Mouse (Mus musculus) kidney, postnatal 36 days (tissue): ENCODE measurements at regions not wholly inside any gene's neighbourhood (a gene's known extent, or its start where the extent isn't known, plus 50 kb on each side); places are given as distances from the start of the nearest gene placed in this dataset.
A peak's percentile ranks its signal among the peaks of the same experiment; 100 is the strongest.
"Not testable (repeated sequence)": the region's sequence is repeated elsewhere in the genome, so short reads cannot be mapped to it uniquely, and the experiment has no call there.

Experiments
- DNase-seq, 2 experiments: peaks; one replicate each; pipeline ENCODE4 v3.0.0; 2021 to 2022; ENCODE audit warnings: mixed read lengths in 2 of 2

GRCm38 (mm10) chr9:12062488-12062887 is 1157.9 kb upstream of the Cntn5 start:
- no peak for DNase-seq

DNA sequence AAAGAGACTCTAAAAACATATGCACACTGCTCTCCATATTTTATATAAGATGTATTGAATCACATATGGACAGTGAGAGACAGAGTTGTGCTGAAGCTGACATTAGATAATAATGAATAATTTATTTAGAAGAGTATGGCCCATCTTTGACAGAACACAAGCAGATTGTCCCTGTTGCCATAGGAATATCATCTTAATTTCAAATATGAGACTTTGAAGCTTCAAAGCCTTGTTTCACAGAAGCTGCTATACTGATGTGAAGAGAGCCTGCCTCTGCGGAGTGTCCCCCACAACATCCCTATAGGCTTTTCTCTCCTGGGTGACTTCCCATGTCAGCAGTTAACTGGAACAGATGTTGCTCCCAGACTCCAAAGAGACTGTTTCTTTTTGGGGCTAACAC is 1147.9 kb upstream of the Cntn5 start:
- DNase-seq, result no peak

GRCm38 (mm10) chr9:12015978-12016377 is 1111.4 kb upstream of the Cntn5 start:
- DNase-seq, result no peak

GRCm38 (mm10) chr9:11998580-11998979 is 1094.0 kb upstream of the Cntn5 start:
- no peak for DNase-seq

DNA sequence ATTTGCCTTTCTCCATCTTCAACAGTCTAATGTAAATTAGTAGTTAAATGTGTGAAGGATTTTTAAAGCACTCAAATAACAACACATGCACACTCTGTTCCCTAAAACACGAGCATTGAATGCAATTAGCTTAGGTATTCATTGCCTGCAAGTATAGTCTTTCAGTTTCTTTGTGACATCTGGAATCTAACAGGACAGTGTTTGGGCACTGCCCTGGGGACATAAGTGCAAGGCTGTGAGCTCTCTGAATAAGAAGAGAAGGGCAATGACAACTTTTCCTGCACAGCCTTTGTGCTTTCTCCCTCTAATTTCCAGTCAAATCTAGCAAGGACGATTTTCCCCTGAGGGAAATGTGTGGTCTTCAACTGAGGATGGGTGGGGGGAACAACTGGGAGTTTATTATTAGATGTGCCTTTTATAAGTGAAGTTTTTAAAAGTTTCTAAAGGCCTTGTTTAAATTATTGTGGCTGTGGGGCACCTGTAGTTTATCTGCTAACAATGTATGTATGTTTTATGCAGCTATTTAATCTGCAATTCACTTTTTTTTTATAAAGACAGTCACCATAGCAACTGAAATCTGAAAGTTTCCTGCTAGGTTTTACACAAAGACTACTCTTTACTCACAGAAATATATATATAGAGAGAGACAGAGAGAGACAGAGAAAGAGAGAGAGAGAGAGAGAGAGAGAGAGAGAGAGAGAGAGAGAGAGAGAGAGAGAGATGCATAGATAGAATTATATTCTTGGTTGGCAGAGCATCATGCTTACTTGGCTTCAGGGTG is 1077.7 kb upstream of the Cntn5 start:
- DNase-seq, result no peak

GRCm38 (mm10) chr9:11940691-11941480 is 1036.3 kb upstream of the Cntn5 start:
- not testable (repeated sequence) for DNase-seq

- DNase-seq, result no peak
Measured at GRCm38 (mm10) chr9:11939851-11940560, 1035.4 kb upstream of the Cntn5 start.

- no peak for DNase-seq
Measured at GRCm38 (mm10) chr9:11925501-11925900, 1020.9 kb upstream of the Cntn5 start.

DNA sequence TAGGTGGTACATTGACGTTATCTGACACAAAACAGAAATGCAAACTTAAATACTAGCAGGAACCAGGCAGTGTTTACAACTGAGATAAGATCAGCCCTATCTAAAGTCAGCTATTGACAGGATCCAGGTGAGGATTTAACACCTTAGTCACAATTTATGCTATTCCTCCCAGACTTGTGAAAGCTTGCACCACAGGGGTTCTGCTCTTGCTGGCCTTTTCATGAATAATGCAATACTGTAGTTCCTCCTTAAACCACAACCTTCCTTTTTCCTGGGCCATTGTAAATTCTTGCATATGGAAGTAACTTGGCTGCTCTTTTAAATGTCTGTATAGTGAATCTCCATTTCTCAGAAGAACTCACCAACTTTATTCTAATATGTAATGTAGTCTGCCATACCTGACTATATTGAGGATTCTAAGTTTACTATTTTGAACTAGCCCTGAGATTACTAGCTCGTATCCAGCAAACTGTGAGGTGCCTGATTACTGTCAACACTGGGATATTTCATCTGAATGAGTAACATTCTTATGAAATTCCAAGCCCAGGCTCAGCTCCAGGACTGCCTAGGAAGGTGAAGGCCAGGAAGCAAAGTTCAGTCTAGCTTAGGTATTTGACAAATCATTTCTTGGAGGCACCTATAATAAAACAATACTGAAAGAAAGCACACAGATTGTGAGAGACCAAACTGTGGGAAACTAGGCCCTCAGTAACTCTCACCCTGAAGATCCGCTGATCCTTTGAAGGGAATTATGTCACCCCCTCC is 1019.2 kb upstream of the Cntn5 start:
- peak; percentile 27 to 34 for DNase-seq

- no peak for DNase-seq
Measured at GRCm38 (mm10) chr9:11920251-11920650, 1015.7 kb upstream of the Cntn5 start.

DNA sequence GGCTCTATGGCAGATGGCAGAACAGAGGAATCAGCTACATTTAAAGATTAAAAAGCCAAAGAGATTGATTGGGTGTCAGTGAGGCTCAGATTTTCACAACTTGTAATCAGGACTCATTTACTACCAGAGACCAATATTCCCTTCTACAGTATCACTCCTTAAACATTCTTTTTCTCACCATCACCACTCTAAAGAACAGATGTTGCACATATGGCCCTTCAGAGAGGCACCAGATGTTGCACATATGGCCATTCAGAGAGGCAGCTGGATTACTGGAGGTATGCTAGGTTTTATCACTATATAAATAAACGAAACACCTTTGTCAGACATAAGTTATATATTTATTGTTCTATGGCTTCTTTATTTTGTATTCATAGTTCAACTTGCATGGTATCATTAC is 993.7 kb upstream of the Cntn5 start:
- DNase-seq, result no peak

GRCm38 (mm10) chr9:11885784-11886183 is 981.2 kb upstream of the Cntn5 start:
- no peak for DNase-seq

GRCm38 (mm10) chr9:11872059-11872458 is 967.5 kb upstream of the Cntn5 start:
- no peak for DNase-seq

DNA sequence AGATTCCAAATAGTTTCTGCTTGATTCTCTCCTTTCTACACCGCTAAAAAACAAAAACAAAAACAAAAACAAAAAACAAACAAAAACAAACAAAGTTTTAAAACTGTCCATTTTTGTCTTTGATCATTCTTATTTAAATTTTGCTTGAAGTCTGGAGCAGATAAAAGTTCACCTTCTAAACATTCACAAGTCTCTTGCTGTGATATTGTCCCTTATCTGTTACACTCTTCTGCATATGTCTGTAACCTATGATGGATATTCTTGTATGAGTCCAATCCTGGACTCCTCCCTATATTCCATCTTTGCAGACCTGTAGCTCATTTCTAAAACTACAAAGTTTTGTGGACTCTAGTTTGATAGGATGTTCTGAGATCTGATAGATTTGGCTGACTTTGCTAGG is 966.9 kb upstream of the Cntn5 start:
- DNase-seq, result no peak

GRCm38 (mm10) chr9:11848692-11849091 is 944.1 kb upstream of the Cntn5 start:
- not testable (repeated sequence) for DNase-seq
